Mouse (Mus musculus): ENCODE measurements around the gene Hykk. TPM values are rescaled to one million over a fixed set of nuclear protein-coding genes. Genes with fewer than 3 reads are reported as not detected.
"Not testable (repeated sequence)": the region's sequence is repeated elsewhere in the genome, so short reads cannot be mapped to it uniquely, and the experiment has no call there.

Gene Hykk
- 1 to 10 TPM; 1.5 to 1.7 TPM for total RNA-seq (2021)

DNA sequence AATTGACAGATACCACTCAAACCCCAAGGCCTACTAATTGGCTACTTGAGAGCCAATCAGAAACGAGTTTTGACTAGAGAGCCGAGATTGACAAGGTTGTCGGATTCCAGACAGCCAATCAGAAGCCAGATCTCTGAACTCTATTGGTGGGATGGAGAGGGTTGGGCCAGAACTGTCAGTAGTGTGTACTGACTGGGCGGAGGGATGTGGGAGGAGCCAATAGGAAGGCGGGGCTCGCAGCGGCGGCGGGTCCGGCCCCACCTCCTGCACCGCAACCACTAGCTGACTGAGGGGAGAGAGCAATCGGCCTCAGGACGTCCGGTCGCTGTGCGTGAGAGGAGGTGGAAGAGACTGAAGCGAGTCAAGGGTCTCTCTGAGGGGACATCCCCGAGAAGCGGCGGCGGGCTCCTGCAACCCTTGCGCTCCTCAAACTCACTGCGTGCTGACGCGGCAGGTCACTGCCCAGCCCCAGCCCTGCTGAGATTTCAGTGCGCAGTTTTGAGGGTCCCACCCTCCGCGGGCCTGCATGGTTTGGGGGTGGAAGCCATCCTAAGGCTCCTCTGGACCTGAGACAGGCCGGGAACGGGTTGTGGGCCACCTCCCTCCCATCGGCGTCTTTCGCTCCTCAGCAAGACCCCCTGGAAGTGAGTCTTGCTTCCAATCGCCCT lies at the start of gene Hykk:
Gene Hykk (plus strand): TSS at position 274 of the 668 bp plus-strand sequence.
- intact Hi-C loops (cut with DNase I) = loop anchor here (5.0 kb wide), 1 partner anchor 35 kb away; the partner anchor contains the start of genes AY074887 and Psma4
- DNase-seq (ENCODE audit: low spot score in 2 of 2) = peak; percentile 84 to 97

DNA sequence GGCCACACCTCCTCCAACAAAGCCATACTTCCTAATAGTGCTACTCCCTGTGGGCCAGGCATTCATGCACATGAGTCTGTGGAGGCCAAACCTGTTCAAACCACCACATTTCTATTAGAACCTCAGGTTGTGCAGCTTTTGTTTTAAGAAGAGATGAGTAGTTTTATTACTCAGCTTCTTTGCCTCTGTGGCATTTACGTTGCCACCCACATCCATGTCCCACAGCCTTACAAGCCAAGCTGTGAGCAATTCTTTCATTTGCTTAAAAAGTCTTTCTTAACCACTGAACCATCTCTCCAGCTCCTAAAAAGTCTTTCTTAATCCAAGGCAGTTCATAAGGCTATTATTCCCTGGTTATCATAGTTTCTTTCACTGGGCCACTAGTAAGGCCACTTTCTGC lies 38.3 kb upstream of the Hykk start:
- intact Hi-C loops (cut with DNase I) = no loop called here
- DNase-seq (ENCODE audit: low spot score in 2 of 2) = peak; percentile 7 to 50

DNA sequence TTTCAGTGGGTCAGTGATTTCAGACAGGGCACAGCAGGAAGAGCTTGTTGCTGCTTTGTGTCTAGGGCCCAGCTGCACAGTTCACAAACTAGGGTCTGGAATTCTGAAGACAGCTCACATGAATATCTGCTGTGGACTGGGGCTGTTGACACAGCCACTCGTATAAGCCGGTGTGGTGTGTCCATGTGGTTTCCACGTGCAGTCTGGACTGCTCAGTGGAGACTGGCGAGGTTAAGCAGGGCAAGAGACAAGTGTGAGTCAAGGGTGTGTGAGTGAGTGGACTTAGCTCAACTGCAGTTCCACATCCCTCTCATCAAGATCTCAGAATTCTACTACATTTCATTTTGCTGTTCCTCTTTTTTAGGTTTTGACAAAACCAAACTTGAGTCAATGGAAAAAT lies 25.0 kb upstream of the Hykk start:
- no peak for DNase-seq (ENCODE audit: low spot score in 2 of 2)
- intact Hi-C loops (cut with DNase I) = no loop called here

DNA sequence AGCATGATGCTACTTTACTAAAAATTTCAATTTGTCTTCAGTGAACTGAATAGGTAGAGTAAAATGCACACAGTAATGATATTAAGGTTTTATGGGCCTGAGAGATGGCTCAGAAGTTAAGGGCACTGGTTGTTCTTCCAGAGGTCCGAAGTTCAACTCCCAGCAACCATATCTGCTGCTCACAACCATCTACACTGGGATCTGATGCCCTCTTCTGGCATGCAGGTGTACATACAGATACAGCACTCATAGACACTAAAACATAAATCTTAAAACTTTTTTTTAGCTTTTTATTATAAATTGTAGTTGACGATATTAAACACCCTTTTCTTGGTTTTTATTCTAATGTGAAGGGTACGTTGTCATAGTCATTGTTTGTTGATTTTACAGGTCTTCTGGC lies 20.0 kb upstream of the Hykk start:
- peak in 1 of 2 experiments; percentile 19 for DNase-seq (ENCODE audit: low spot score in 2 of 2)
- intact Hi-C loops (cut with DNase I) = loop anchor here (5.0 kb wide), 1 partner anchor 65 kb away; no protein-coding TSS in a partner anchor

DNA sequence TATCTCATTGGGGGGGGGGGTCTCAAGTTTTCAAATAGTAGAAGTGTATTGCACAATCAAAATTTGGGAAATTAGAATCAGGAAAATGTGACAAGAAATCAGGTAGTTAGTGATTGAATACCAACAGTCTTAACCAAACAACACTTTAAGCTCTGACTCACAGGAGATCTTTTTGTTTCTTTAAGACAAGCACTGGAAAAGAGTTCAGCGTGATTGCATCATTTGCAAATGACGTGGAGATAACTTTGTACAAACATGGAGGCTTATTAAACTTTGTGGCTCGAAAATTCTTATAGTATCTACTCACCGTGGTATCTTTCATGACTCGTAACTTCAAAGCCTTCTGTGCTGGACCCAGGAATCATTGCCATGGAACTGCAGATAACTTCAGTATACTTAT lies 7.6 kb upstream of the Hykk start:
- DNase-seq (ENCODE audit: low spot score in 2 of 2) = no peak
- intact Hi-C loops (cut with DNase I) = no loop called here

DNA sequence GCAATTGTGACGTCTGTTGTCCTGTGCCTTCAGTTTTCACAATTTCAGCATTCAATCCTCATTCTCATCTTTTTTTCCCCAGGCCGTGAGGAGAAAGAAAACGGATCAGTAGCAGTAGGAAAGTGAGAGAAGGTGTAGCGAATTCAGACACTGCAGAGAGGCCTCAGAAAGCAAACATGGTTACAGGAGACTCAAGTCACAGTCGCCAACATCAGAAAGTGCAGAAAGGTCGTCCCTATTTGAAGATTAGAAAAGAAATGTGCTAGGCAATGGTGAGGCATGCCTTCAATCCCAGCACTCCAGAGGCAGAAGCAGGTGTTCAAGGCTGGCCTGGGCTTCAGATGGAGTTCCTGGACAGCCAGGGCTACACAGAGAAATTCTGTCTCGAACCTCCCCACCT lies 1.5 kb upstream of the Hykk start:
- intact Hi-C loops (cut with DNase I) = loop anchor here (5.0 kb wide), 1 partner anchor 37 kb away; the partner anchor contains the start of genes AY074887 and Psma4
- no peak for DNase-seq (ENCODE audit: low spot score in 2 of 2)

DNA sequence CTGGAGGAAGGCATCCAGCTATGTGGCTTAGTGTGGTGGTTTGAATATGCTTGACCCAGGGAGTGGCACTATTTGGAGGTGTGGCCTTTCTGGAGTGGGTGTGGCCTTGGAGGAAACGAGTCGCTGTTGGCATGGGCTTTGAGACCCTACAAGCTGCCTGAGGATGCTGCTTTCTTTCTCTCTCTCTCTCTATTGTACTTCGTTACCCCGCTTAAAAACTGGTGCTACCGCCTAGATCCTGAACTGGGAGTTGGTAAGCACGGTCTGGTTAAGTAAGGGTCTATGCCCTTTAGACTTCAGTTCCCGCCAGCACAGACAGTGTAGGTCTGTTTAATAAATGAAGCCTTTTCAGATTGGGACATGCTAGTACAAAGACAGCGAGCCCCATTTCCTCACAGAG lies 682 bp upstream of the Hykk start:
- DNase-seq (ENCODE audit: low spot score in 2 of 2) = no peak
- intact Hi-C loops (cut with DNase I) = loop anchor here (5.0 kb wide), 1 partner anchor 36 kb away; the partner anchor contains the start of genes AY074887 and Psma4

DNA sequence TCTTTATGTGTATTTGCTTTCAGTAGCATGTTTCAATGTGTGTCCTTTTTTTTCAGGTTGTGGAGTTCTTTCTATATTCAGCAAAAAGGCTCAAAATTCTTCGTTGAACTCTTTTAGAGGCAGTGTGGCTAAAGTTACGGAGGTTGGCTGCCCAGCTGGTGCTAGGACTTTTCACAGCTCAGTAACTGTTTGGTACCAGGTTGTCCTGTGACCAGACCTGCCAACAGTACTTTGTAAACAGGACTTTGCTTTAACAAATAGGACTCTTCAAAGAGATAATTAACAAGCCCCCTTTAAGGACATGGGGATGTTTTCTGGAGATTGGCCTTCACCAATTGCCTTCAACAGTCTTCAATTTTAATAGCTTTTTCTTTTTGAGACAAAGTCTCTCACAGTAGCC lies 1.1 kb downstream of the Hykk start:
- no peak for DNase-seq (ENCODE audit: low spot score in 2 of 2)
- intact Hi-C loops (cut with DNase I) = loop anchor here (5.0 kb wide), 1 partner anchor 34 kb away; the partner anchor contains the start of genes AY074887 and Psma4

DNA sequence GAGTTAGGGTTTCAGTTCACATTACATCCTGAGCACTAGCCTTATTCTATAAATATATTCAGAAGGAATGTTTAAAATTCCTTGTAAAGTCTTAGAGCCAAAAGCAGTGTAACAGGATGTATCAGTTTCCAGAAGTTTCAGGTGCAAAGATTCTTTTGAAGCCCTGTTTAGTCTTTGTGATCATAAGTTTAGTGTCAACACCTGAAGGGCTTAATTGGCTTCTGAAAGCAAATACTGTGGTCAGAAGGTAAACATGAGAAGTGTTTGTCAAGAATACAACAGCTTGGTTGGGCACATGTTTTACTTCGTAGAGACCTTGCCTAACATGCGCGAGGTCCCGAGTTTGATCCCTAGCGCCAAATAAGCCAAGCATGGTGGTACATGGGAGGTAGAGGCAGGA lies 1.7 kb downstream of the Hykk start:
- intact Hi-C loops (cut with DNase I) = loop anchor here (5.0 kb wide), 1 partner anchor 34 kb away; the partner anchor contains the start of genes AY074887 and Psma4
- DNase-seq (ENCODE audit: low spot score in 2 of 2) = no peak

DNA sequence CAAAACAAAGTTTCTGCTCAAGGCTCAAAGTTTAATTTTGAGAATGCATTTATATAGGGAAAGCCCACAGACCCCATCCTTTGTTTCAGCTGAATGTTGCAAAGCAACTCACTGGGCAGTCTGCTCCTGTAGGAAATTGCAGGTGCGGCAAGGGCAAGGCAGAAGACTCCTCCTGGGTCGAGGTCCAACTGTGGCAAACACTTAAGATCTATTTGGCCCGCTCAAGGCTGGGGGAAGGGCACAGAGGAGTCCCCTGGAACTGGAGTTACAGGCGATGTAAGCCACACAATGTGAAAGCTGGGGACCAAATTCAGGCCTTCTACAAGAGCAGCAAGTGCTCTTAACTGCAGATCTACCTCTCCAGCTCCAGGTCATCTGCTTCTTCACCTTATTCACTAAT lies 2.9 kb downstream of the Hykk start:
- DNase-seq (ENCODE audit: low spot score in 2 of 2) = no peak
- intact Hi-C loops (cut with DNase I) = loop anchor here (5.0 kb wide), 1 partner anchor 32 kb away; the partner anchor contains the start of genes AY074887 and Psma4

DNA sequence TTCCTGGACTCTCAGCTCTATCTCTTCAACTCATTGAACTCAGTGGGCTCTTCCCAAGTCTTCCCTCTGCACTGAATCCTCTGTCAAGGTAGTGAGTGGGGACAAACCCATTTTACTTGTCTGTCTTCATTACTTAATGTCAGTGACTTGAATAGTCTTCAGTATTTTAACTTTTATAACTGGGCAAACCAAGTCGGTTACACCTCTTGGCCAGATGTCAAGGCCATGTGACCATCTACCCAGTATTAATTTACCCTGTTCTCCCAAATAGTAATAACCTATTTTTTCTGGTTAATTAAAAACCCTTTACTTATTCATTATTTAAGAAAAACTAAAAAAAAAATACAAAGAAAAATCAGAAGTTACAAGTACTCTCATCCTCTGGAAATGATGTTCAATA lies 13.7 kb downstream of the Hykk start:
- no peak for DNase-seq (ENCODE audit: low spot score in 2 of 2)
- intact Hi-C loops (cut with DNase I) = no loop called here

DNA sequence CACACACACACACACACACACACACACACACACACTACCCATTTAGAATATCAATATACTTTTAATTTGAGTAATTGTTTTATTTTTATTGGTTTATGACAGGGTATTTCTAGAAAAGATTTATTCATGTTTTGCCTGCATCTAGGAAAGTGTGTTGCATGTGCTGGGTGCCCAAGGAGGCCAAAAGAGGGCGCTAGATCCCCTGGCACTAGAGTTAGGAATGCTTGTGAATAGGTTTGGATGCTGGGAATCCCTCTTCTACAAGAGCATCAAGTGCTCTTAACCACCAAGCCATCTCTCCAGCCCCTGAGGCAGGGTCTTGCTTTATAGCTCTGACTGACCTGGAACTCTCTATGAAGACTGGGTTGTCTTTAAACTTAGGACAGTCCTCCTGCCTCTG lies 14.7 kb downstream of the Hykk start:
- intact Hi-C loops (cut with DNase I) = no loop called here
- no peak for DNase-seq (ENCODE audit: low spot score in 2 of 2)

DNA sequence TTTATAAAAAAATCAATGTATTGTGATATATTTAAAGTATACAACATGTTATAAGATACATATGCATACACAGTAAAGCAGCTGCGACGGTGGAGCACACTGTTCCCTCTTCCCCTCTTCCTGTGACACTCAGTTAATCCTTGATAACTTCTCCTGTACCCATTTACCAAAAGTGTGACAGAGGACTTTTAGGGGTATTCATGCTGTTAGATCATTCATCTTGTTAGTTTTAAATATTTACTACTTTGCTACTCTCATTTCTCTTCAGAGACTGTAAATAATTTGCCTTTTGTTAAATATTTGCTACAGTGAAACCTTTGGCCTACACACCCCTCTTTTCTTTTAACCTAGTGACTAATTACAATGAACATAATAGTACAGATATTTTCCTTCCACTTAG lies 15.3 kb downstream of the Hykk start:
- intact Hi-C loops (cut with DNase I) = no loop called here
- no peak for DNase-seq (ENCODE audit: low spot score in 2 of 2)

DNA sequence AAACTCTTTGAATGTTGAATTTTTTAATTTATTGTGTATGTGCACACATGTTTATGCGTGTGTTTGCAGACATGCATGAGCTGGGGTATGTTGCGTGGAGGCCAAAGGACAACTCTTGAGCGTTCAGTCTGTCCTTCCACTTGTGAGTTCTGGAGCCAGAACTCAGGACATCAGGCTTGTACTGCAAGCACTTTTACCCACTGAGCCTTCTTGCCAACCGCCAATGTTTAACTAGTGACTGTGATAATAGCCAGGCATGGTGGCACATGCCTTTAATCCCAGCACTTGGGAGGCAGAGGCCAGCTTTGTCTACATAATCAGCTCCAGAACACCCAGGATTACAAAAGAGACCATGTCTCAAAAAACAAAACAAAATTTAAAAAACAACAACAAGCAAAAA lies 25.0 kb downstream of the Hykk start:
- intact Hi-C loops (cut with DNase I) = no loop called here
- DNase-seq (ENCODE audit: low spot score in 2 of 2) = no peak

DNA sequence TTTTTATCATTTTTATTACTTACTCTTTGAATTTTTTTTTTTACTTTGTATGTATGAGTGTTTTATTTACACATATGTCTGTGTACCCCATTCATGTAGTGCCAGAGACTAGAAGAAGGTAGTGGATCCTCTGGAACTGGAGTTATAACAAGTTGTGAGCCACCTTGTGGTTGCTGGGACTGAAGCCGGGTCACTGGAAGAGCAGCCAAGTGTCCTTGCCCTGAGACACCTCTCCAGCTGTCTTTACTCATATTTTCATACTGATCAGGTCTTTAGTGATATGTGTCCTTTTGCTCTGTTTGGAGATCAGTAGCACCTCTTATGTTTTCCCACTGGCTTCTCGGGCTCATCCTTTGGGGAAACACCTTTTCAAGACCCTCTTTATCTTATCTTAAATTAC lies 27.4 kb downstream of the Hykk start:
- intact Hi-C loops (cut with DNase I) = no loop called here

DNA sequence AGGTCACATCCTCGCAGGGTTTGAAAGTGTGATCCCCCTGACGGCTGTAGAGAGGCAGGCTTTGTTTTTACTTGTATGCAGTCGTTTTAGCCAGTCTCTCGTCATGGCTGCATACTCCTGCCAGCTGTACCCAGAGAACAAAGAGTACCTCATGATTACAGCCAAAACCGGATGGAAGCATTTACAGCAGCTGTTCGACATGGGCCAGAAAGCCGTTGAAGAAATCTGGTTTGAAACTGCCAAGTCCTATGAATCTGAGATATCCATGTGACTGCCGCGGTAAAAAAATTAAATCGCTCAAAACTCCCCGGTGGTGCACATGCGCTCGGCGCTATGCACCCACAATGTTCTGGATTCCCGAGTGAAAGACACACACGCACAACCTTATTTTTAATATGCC lies 29.2 kb downstream of the Hykk start:
- peak in 1 of 2 experiments; percentile 39 for DNase-seq (ENCODE audit: low spot score in 2 of 2)
- intact Hi-C loops (cut with DNase I) = no loop called here

More for the DNA sequence above, 27.4 kb downstream of the Hykk start:
- DNase-seq (ENCODE audit: low spot score in 2 of 2) = no peak

DNA sequence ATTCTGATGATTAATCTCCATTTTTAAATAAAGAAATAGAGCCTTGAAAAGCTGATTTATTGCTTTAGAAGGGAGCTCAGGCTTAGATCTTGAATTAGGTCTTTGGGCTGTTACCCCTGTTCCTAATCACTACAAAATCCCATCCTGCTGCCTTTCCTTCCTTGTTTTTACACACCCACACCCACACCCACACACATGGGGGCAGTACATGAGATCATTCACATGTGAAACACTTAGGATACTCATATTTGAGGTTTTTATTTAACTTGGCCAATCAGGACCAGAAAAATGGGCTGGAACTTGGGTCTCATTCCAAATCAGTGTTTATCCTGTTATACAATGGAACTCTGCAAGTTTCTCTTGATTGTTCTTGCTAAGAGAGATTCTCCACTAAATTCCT lies 32.4 kb downstream of the Hykk start:
- intact Hi-C loops (cut with DNase I) = no loop called here
- no peak for DNase-seq (ENCODE audit: low spot score in 2 of 2)

DNA sequence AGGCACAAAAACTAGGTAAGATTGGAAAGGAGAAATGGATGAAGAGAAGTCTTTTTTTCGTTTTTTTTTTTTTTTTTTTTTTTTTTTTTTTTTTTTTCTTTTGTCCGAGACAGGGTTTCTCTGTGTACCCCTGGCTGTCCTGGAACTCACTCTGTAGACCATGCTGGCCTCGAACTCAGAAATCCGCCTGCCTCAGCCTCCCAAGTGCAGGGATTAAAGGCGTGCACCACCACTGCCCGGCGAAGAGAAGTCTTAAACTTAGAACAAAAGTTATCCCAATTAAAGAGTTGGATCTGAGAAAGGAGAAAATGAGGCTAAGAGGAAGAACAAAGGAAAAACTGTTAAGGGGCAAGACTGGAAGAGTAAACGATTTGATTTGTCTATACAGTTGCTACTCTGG lies 33.1 kb downstream of the Hykk start:
- intact Hi-C loops (cut with DNase I) = loop anchor here (5.0 kb wide), 1 partner anchor 33 kb away; the partner anchor contains the start of gene Hykk
- DNase-seq (ENCODE audit: low spot score in 2 of 2) = not testable (repeated sequence)

DNA sequence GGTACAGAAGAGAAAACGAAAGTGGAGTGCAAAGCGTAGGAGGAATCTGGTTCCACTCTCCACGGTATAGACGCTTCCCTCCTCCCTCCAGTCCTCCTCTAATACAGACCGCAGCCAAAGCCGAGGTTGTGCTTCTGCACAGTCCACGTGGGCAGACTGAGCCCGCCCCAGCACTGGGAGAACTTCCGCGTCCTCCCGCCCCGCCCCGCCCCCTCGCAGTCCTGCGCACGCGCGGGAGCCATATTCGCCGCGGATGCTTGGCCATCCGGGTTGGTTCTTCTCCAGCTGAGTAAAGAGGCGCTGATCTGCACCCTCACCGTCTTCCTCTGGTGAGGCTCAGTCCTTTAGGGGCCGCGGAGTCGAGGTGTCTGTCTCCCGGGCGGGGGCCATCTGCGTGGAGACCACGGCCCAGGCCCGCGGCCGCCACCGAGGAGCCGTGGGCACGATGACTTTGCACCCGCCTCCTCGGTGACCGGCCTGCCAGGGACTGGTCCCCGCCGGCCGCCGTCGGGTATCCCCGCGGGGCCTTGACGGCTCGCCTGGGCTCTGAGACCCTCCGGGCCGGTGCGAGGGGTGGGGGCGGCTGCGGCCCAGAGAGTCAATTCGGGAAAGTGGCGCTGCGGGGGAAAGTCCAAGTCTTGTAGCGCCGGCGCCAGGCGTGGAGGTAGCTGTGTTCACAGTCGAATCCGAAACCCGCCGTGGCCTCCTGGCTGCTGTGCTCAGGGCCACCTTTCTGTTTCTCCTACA lies 33.7 kb downstream of the Hykk start, which contains the start of the genes Psma4 and AY074887:
Gene Psma4 (plus strand): TSS at position 216 of the 747 bp plus-strand sequence.
Gene AY074887 (minus strand): TSS at position 424 of the 747 bp plus-strand sequence.
- intact Hi-C loops (cut with DNase I) = loop anchor here (5.0 kb wide), 1 partner anchor 33 kb away; the partner anchor contains the start of gene Hykk
- peak; percentile 88 to 92 for DNase-seq (ENCODE audit: low spot score in 2 of 2)

DNA sequence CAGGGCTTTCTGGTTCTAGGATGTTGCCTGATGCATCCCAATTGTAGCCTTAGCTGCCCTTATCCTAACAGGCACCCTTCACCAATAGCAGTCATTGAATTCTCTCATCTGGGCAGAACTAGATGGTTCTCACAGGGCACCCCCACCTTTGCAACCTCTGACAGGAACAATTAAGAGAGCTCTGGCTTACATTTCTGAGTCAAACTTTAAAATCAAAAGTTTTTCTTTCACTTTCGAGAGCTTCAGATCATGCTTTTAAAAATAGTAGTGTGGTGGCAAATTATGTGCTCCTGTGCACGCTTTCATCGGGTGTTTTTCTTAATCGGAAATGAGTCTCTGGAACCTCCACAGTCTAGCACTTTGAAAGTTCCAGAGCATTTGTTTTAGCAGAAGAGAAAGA lies 44.0 kb downstream of the Hykk start:
- DNase-seq (ENCODE audit: low spot score in 2 of 2) = no peak
- intact Hi-C loops (cut with DNase I) = no loop called here

All from left cerebral cortex, postnatal 25 days (tissue).